Comparison of ENCODE assay signal across 27 mouse cellular contexts in the genomic region with DNA sequence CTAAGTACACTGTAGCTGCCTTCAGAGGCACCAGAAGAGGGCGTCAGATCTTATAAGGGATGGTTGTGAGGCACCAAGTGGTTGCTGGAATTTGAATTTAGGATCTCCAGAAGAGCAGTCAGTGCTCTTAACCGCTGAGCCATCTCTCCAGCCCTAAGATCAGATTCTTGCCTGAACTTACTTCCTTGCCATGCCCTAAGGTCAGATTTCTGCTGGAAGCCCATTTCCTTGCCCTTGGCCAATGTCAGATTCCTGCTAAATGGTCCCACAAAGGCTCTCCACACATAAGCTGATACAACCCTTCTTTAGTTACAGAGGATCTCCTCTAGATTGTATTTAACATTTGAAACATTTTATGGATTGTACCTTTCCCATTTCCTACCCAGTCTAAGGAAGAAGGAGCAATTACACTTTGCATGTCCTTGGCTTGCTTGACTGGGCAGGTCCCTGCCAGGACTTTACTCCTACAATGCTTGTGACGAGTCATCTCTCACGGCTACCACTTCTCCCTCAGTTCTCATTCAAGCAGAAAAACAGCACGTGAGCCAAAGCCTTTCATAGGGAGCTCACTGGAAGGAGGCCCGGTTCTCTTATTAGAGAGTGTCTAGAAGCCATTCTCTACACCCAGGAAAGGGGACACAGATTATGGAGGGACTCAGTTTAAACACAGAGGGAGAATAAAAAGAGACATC. TPM values are rescaled to one million over a fixed set of nuclear protein-coding genes. Genes with fewer than 3 reads are reported as not detected.
A peak's percentile ranks its signal among the peaks of the same experiment; 100 is the strongest.
DNase-seq lines count a peak whose midpoint lies in the region; TF ChIP-seq lines count a peak whose summit lies in the region.
"Had no signal": no experiment of that assay in that cellular context is flagged by ENCODE, and none has a peak within 500 bp of the region (broad histone marks: within the 10 kb centered on the region; RNA-seq: fewer than 3 reads in every experiment).

No protein-coding gene starts in this region.

- TF ChIP-seq EP300 in ES-Bruce4 (IDR thresholded peaks at IDR 0.05; ENCODE audit: insufficient read depth, low read depth, low read length), result no peak

- no peaks in the 10 kb centered on the region for H3K4me1 ChIP-seq in ES-Bruce4 (ENCODE audit: control insufficient read depth, insufficient read depth, low read length)
- H3K4me1 ChIP-seq: embryonic facial prominence, embryonic 13.5 days; forebrain, embryonic 12.5 days; hindbrain, embryonic 13.5 days; limb, embryonic 15.5 days; liver, embryonic 15.5 days; neural tube, embryonic 13.5 days had no signal

- DNase-seq in cerebellum, postnatal 10 days, result peak; percentile 17 to 22
- no peak for DNase-seq in cerebellum, adult 18-20 months
- peak; percentile 26 to 60 for DNase-seq in kidney, postnatal 25 days
- no peak for DNase-seq in kidney, postnatal 4 days
- peak; percentile 84 for DNase-seq in ZHBTc4 (ENCODE audit: low read depth, low spot score)
- no peak for DNase-seq in layer of hippocampus, adult 11-12 months (ENCODE audit: low spot score)
- no peak for DNase-seq in frontal cortex, postnatal 36 days (ENCODE audit: low spot score in 2 of 2)
- DNase-seq: cerebellum, adult 11-12 months; cerebellum, postnatal 25 days; gastrocnemius, postnatal 36 days; heart, adult 2 months; heart, postnatal 36 days; left cerebral cortex, postnatal 4 days; lung, postnatal 4 days; midbrain, embryonic 14.5 days; right cerebral cortex, adult 18-20 months; thymus, adult 18-20 months; thymus, postnatal 4 days had no signal

- H3K36me3 ChIP-seq in ES-Bruce4 (ENCODE audit: control insufficient read depth, insufficient read depth, low read length, poor library complexity, severe bottlenecking), result no peaks in the 10 kb centered on the region
- H3K36me3 ChIP-seq: embryonic facial prominence, embryonic 13.5 days; forebrain, embryonic 12.5 days; hindbrain, embryonic 13.5 days; limb, embryonic 15.5 days; liver, embryonic 15.5 days; neural tube, embryonic 13.5 days had no signal

- peak overlapping the region; percentile 9 for H3K27ac ChIP-seq in ES-Bruce4 (ENCODE audit: insufficient read depth, low read length)
- H3K27ac ChIP-seq: embryonic facial prominence, embryonic 13.5 days; forebrain, embryonic 12.5 days; heart, adult 2 months; hindbrain, embryonic 13.5 days; limb, embryonic 15.5 days; liver, embryonic 15.5 days; neural tube, embryonic 13.5 days had no signal

- no peak overlapping the region for H3K9ac ChIP-seq in ES-Bruce4 (ENCODE audit: low read depth, poor library complexity, severe bottlenecking)
- H3K9ac ChIP-seq: embryonic facial prominence, embryonic 13.5 days; forebrain, embryonic 12.5 days; hindbrain, embryonic 13.5 days; limb, embryonic 15.5 days; liver, embryonic 15.5 days; neural tube, embryonic 13.5 days had no signal

- H3K4me3 ChIP-seq in ES-Bruce4 (ENCODE audit: low read depth, low read length), result no peak overlapping the region
- H3K4me3 ChIP-seq: embryonic facial prominence, embryonic 13.5 days; erythroblast, embryonic 14.5 days; forebrain, embryonic 12.5 days; heart, adult 2 months; hindbrain, embryonic 13.5 days; limb, embryonic 15.5 days; liver, embryonic 15.5 days; myocyte; neural tube, embryonic 13.5 days had no signal

- no peak for TF ChIP-seq POLR2A in ES-Bruce4 (IDR thresholded peaks at IDR 0.05; ENCODE audit: insufficient read depth, low read length)

- H3K9me3 ChIP-seq in ES-Bruce4 (replicated peaks; ENCODE audit: control insufficient read depth, insufficient read depth, low read length, poor library complexity, severe bottlenecking), result no peaks in the 10 kb centered on the region
- H3K9me3 ChIP-seq: embryonic facial prominence, embryonic 13.5 days; hindbrain, embryonic 13.5 days; limb, embryonic 15.5 days; liver, embryonic 15.5 days; neural tube, embryonic 13.5 days had no signal

- TF ChIP-seq CTCF in ES-Bruce4 (IDR thresholded peaks at IDR 0.05; ENCODE audit: low read depth, low read length), result no peak

- no peaks in the 10 kb centered on the region for H3K27me3 ChIP-seq in ES-Bruce4 (ENCODE audit: control insufficient read depth, insufficient read depth, low read length, poor library complexity, severe bottlenecking)
- H3K27me3 ChIP-seq: embryonic facial prominence, embryonic 13.5 days; forebrain, embryonic 12.5 days; hindbrain, embryonic 13.5 days; limb, embryonic 15.5 days; liver, embryonic 15.5 days had no signal

RNA-seq across cellular contexts. Expression of a gene that starts 8.7 kb away (rescaled TPM):
- 163 and 171 TPM in 2 replicates for polyA plus RNA-seq in ES-Bruce4 (2011; ENCODE audit: insufficient read depth, insufficient read length, low read depth, missing spikeins)

RNA-seq across cellular contexts. Expression of a gene that starts 19.2 kb away (rescaled TPM):
- polyA plus RNA-seq in ES-Bruce4 (2011; ENCODE audit: insufficient read depth, insufficient read length, low read depth, missing spikeins), result 16.1 and 16.6 TPM in 2 replicates

RNA-seq across cellular contexts. Expression of a gene that starts 32.7 kb away (rescaled TPM):
- 48.1 and 49.0 TPM in 2 replicates for polyA plus RNA-seq in ES-Bruce4 (2011; ENCODE audit: insufficient read depth, insufficient read length, low read depth, missing spikeins)

RNA-seq across cellular contexts. Expression of a gene that starts 32.9 kb away (rescaled TPM):
- 31.8 and 33.3 TPM in 2 replicates for polyA plus RNA-seq in ES-Bruce4 (2011; ENCODE audit: insufficient read depth, insufficient read length, low read depth, missing spikeins)

RNA-seq across cellular contexts. Expression of a gene that starts 56.1 kb away (rescaled TPM):
- polyA plus RNA-seq in ES-Bruce4 (2011; ENCODE audit: insufficient read depth, insufficient read length, low read depth, missing spikeins), result not detected in 2 replicates
- polyA plus RNA-seq: erythroblast, embryonic 14.5 days; midbrain, embryonic 14.5 days had no signal

Comparison
In these comparisons a context has a peak if more than half of its experiments do, and no peak if none do; other contexts are left out.
1. DNase-seq: peak in cerebellum, postnatal 10 days (2 of 2), kidney, postnatal 25 days (2 of 2) and ZHBTc4 (single experiment); none in cerebellum, adult 18-20 months (0 of 2), kidney, postnatal 4 days (0 of 2), layer of hippocampus, adult 11-12 months (single experiment) and frontal cortex, postnatal 36 days (0 of 2).